Mouse (Mus musculus) lung, postnatal 0 days (tissue): ENCODE measurements at regions not wholly inside any gene's neighbourhood (a gene's known extent, or its start where the extent isn't known, plus 50 kb on each side); places are given as distances from the start of the nearest gene placed in this dataset.

Experiments used
- CTCF ChIP-seq: IDR thresholded peaks from 2 replicates; pipeline ENCODE4 v1.5.1; 2016; ENCODE audit warnings: antibody characterized with exemption, mild to moderate bottlenecking
- EP300 ChIP-seq: IDR thresholded peaks from 2 replicates; pipeline ENCODE4 v1.6.1; 2016; ENCODE audit warnings: antibody characterized with exemption, mild to moderate bottlenecking, control low read depth

GRCm38 (mm10) chr13:90364518-90365027 lies 275.2 kb upstream of the Xrcc4 start:
- TF ChIP-seq CTCF: no peak
- no peak for TF ChIP-seq EP300
